Mouse (Mus musculus): Measurements from ENCODE around the gene A830031A19Rik. TPM values are rescaled to one million over a fixed set of nuclear protein-coding genes. Genes with fewer than 3 reads are reported as not detected.

The A830031A19Rik gene
- polyA plus RNA-seq, 1 experiment from 2014 or later = not detected

GRCm38 (mm10) chr11:24102372-24102771 lies 27.5 kb upstream of the A830031A19Rik start:
- DNase-seq (ENCODE audit: low spot score) = no peak
- Histone ChIP-seq H3K27me3 (ENCODE audit: insufficient read depth, poor library complexity, severe bottlenecking) (no peaks in the 10 kb centered on the region), H3K9me3 (no peaks in the 10 kb centered on the region), H3K36me3 (no peaks in the 10 kb centered on the region), H3K27ac (no peak overlapping the region), H3K4me1 (peaks cover 36% of the 10 kb centered on the region), H3K4me3 (no peak overlapping the region)
- WGBS = 44% methylated on average over 2 of the region's 2 CpGs

- Histone ChIP-seq H3K4me3 (no peak overlapping the region), H3K36me3 (no peaks in the 10 kb centered on the region), H3K4me1 (peaks cover 36% of the 10 kb centered on the region), H3K9me3 (no peaks in the 10 kb centered on the region), H3K27ac (no peak overlapping the region), H3K27me3 (ENCODE audit: insufficient read depth, poor library complexity, severe bottlenecking) (no peaks in the 10 kb centered on the region)
- WGBS = 79% methylated on average over 3 of the region's 3 CpGs
- DNase-seq (ENCODE audit: low spot score) = no peak
These were observed 26.8 kb upstream of the A830031A19Rik start for GRCm38 (mm10) chr11:24101625-24102024.

GRCm38 (mm10) chr11:24100449-24101070 lies 25.7 kb upstream of the A830031A19Rik start:
- Histone ChIP-seq H3K4me3 (no peak overlapping the region), H3K36me3 (no peaks in the 10 kb centered on the region), H3K27ac (peak overlapping the region; percentile 57), H3K27me3 (ENCODE audit: insufficient read depth, poor library complexity, severe bottlenecking) (no peaks in the 10 kb centered on the region), H3K9me3 (no peaks in the 10 kb centered on the region), H3K4me1 (peaks cover 36% of the 10 kb centered on the region)
- no peak for DNase-seq (ENCODE audit: low spot score)
- 61% methylated on average over 4 of the region's 4 CpGs for WGBS

GRCm38 (mm10) chr11:24099886-24100293 lies 25.0 kb upstream of the A830031A19Rik start:
- Histone ChIP-seq H3K4me1 (peaks cover 41% of the 10 kb centered on the region), H3K9me3 (no peaks in the 10 kb centered on the region), H3K36me3 (no peaks in the 10 kb centered on the region), H3K27me3 (ENCODE audit: insufficient read depth, poor library complexity, severe bottlenecking) (no peaks in the 10 kb centered on the region), H3K27ac (0 out of 2 replicates have a peak overlapping the region, but pooled peaks have one; percentile 36), H3K4me3 (no peak overlapping the region)
- DNase-seq (ENCODE audit: low spot score) = no peak
- 29% methylated on average over 7 of the region's 7 CpGs for WGBS

- WGBS = 86% methylated on average over 10 of the region's 10 CpGs
- Histone ChIP-seq H3K4me3 (no peak overlapping the region), H3K36me3 (no peaks in the 10 kb centered on the region), H3K9me3 (no peaks in the 10 kb centered on the region), H3K4me1 (peaks cover 46% of the 10 kb centered on the region), H3K27ac (no peak overlapping the region), H3K27me3 (ENCODE audit: insufficient read depth, poor library complexity, severe bottlenecking) (no peaks in the 10 kb centered on the region)
- no peak for DNase-seq (ENCODE audit: low spot score)
These were observed 24.4 kb upstream of the A830031A19Rik start for GRCm38 (mm10) chr11:24099215-24099614.

GRCm38 (mm10) chr11:24098662-24099061 lies 23.8 kb upstream of the A830031A19Rik start:
- H3K4me1 ChIP-seq = peaks cover 50% of the 10 kb centered on the region
- no peaks in the 10 kb centered on the region for H3K36me3 ChIP-seq
- no peaks in the 10 kb centered on the region for H3K9me3 ChIP-seq
- H3K27ac ChIP-seq = no peak overlapping the region
- H3K27me3 ChIP-seq (ENCODE audit: insufficient read depth, poor library complexity, severe bottlenecking) = no peaks in the 10 kb centered on the region
- no peak for DNase-seq (ENCODE audit: low spot score)
- H3K4me3 ChIP-seq = no peak overlapping the region
- WGBS = 41% methylated on average over 3 of the region's 3 CpGs

GRCm38 (mm10) chr11:24098069-24098468 lies 23.2 kb upstream of the A830031A19Rik start:
- no peak overlapping the region for H3K27ac ChIP-seq
- H3K9me3 ChIP-seq = no peaks in the 10 kb centered on the region
- peaks cover 46% of the 10 kb centered on the region for H3K4me1 ChIP-seq
- H3K4me3 ChIP-seq = no peak overlapping the region
- H3K36me3 ChIP-seq = no peaks in the 10 kb centered on the region
- DNase-seq (ENCODE audit: low spot score) = no peak
- WGBS = 86% methylated on average over 5 of the region's 5 CpGs
- no peaks in the 10 kb centered on the region for H3K27me3 ChIP-seq (ENCODE audit: insufficient read depth, poor library complexity, severe bottlenecking)

GRCm38 (mm10) chr11:24097026-24097425 lies 22.2 kb upstream of the A830031A19Rik start:
- no peak for DNase-seq (ENCODE audit: low spot score)
- 75% methylated on average over 6 of the region's 6 CpGs for WGBS

GRCm38 (mm10) chr11:24096483-24096882 lies 21.6 kb upstream of the A830031A19Rik start:
- peaks cover 42% of the 10 kb centered on the region for H3K4me1 ChIP-seq
- no peak for DNase-seq (ENCODE audit: low spot score)
- WGBS = 51% methylated on average over 6 of the region's 6 CpGs
- no peak overlapping the region for H3K4me3 ChIP-seq
- H3K27me3 ChIP-seq (ENCODE audit: insufficient read depth, poor library complexity, severe bottlenecking) = no peaks in the 10 kb centered on the region
- H3K27ac ChIP-seq = no peak overlapping the region
- H3K36me3 ChIP-seq = no peaks in the 10 kb centered on the region
- no peaks in the 10 kb centered on the region for H3K9me3 ChIP-seq

More at GRCm38 (mm10) chr11:24097026-24097425, 22.2 kb upstream of the A830031A19Rik start:
- Histone ChIP-seq H3K27ac (no peak overlapping the region), H3K27me3 (ENCODE audit: insufficient read depth, poor library complexity, severe bottlenecking) (no peaks in the 10 kb centered on the region), H3K9me3 (no peaks in the 10 kb centered on the region), H3K36me3 (no peaks in the 10 kb centered on the region), H3K4me3 (no peak overlapping the region), H3K4me1 (peaks cover 42% of the 10 kb centered on the region)

GRCm38 (mm10) chr11:24095656-24096353 lies 21.0 kb upstream of the A830031A19Rik start:
- no peaks in the 10 kb centered on the region for H3K36me3 ChIP-seq
- WGBS = 76% methylated on average over 7 of the region's 7 CpGs
- H3K27me3 ChIP-seq (ENCODE audit: insufficient read depth, poor library complexity, severe bottlenecking) = no peaks in the 10 kb centered on the region
- peaks cover 40% of the 10 kb centered on the region for H3K4me1 ChIP-seq
- H3K4me3 ChIP-seq = no peak overlapping the region
- no peaks in the 10 kb centered on the region for H3K9me3 ChIP-seq
- DNase-seq (ENCODE audit: low spot score) = no peak
- no peak overlapping the region for H3K27ac ChIP-seq

- 46% methylated on average over 9 of the region's 9 CpGs for WGBS
- DNase-seq (ENCODE audit: low spot score) = no peak
- H3K27ac ChIP-seq = no peak overlapping the region
- no peak overlapping the region for H3K4me3 ChIP-seq
- no peaks in the 10 kb centered on the region for H3K9me3 ChIP-seq
- no peaks in the 10 kb centered on the region for H3K36me3 ChIP-seq
- H3K27me3 ChIP-seq (ENCODE audit: insufficient read depth, poor library complexity, severe bottlenecking) = no peaks in the 10 kb centered on the region
- H3K4me1 ChIP-seq = peaks cover 34% of the 10 kb centered on the region
These were observed 20.4 kb upstream of the A830031A19Rik start for GRCm38 (mm10) chr11:24095236-24095635.

GRCm38 (mm10) chr11:24094086-24094487 lies 19.2 kb upstream of the A830031A19Rik start:
- Histone ChIP-seq H3K27me3 (ENCODE audit: insufficient read depth, poor library complexity, severe bottlenecking) (no peaks in the 10 kb centered on the region), H3K4me1 (peaks cover 25% of the 10 kb centered on the region), H3K36me3 (no peaks in the 10 kb centered on the region), H3K9me3 (no peaks in the 10 kb centered on the region), H3K27ac (no peak overlapping the region), H3K4me3 (no peak overlapping the region)
- 44% methylated on average over 5 of the region's 5 CpGs for WGBS
- no peak for DNase-seq (ENCODE audit: low spot score)

GRCm38 (mm10) chr11:24092618-24093017 lies 17.8 kb upstream of the A830031A19Rik start:
- peaks cover 19% of the 10 kb centered on the region for H3K4me1 ChIP-seq
- no peaks in the 10 kb centered on the region for H3K27me3 ChIP-seq (ENCODE audit: insufficient read depth, poor library complexity, severe bottlenecking)
- WGBS = 53% methylated on average over 3 of the region's 3 CpGs
- H3K27ac ChIP-seq = no peak overlapping the region
- no peak for DNase-seq (ENCODE audit: low spot score)
- H3K4me3 ChIP-seq = no peak overlapping the region
- no peaks in the 10 kb centered on the region for H3K9me3 ChIP-seq
- peaks cover 8% of the 10 kb centered on the region; the same call in 1 of the 2 replicates for H3K36me3 ChIP-seq
